Mouse (Mus musculus) adrenal gland, postnatal 36 days (tissue): ENCODE measurements around the gene Ankra2. TPM values are rescaled to one million over a fixed set of nuclear protein-coding genes. Genes with fewer than 3 reads are reported as not detected.

Experiments
- DNase-seq, 2 experiments: peaks; one replicate each; pipeline ENCODE4 v3.0.0; 2021; ENCODE audit warnings: mixed read lengths in 1 of 2
- long read RNA-seq, 2 experiments: library from polyadenylated mRNA; stranded (forward); transcript quantifications; one replicate each; pipeline ENCODE4 v2.0.0; 2021; ENCODE audit warnings: borderline sequencing depth in 2 of 2
- total RNA-seq, 2 experiments: library from RNA; stranded (reverse); gene quantifications; 2 replicates each; pipeline ENCODE4 v1.2.3; 2021

Ankra2 gene
- 10 to 100 TPM; 21.5 to 25.0 TPM for total RNA-seq
- long read RNA-seq, experiment 1, transcript Ankra2-207 (2 exons, 1,887 nt), result major isoform, 8 of 20 reads
- long read RNA-seq, experiment 1, transcript Ankra2-201 (9 exons, 1,755 nt), result minor isoform, 5 of 20 reads
- long read RNA-seq, experiment 1, partial matches to known transcripts, result 1 of 20 reads
- long read RNA-seq, experiment 1, other reads (novel, unspliced or antisense), result 2 of 20 reads
- long read RNA-seq, experiment 2, transcript Ankra2-201 (9 exons, 1,755 nt), result major isoform, 9 of 11 reads
- long read RNA-seq, experiment 2, partial matches to known transcripts, result 0 of 11 reads
- long read RNA-seq, experiment 2, other reads (novel, unspliced or antisense), result 0 of 11 reads

GRCm38 (mm10) chr13:98262636-98263457, at the start of gene Ankra2, which contains the start of gene Utp15:
Ankra2 (plus strand) TSS chr13:98263074.
Utp15 (minus strand) TSS chr13:98263041.
- DNase-seq, result peak; percentile 98 to 99

DNA sequence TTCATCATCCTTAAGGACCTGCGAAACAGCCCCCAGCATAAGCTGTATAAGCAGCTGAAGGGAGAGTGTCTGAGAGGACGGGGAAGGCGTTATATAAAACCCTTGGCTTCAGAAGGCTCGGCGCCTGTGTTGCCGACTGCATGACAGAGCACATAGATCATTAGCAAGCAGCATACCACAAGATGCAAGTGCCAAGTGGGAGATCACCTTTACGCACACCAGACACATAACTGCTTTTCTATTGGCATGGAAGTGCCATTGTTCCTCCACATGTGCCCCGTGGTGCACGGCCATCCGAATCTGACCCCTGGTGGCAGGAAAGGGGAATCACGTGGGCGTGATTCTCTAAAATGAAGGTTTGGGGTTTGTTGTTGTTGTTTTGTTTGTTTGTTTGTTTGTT, 40.0 kb upstream of the Ankra2 start:
- DNase-seq, result peak; percentile 39 to 61

DNA sequence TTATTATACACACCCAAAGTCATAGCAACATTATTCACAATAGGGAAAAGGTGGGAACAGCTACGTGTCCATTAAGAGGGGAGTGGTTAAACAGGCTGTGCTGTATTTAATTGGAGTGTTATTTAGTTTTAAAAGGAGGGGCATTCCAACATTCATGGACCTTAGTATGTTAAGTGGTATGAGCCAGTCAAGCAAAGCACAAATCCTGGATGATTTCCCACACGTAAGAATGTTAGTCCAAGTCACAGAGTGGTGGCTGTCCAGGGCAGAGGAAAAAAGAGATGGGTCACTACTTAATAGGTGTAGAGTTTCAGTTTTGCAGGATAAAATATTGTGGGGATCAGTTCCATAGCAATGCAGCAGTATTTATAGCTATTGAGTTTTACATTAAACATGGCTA, 36.6 kb upstream of the Ankra2 start:
- no peak for DNase-seq

DNA sequence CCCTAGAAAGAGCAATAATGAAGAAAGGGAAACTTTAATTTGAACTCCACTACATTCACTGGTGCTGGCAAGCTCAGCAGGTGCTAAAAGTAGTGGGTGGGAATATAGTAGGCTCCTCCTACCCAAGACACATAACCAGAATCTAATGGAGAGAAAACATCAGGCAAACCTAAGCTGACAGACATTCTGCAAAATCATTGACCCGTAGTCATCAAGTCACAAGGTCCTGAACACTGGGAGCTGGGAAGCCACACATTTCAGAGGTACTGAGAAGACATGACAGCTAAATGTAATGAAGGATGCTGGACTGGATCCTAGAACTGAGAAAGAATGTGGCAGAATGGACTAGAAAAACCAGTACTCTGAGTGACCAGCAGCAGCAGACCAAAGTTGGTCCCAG, 32.4 kb upstream of the Ankra2 start:
- DNase-seq, result no peak

- no peak for DNase-seq
Measured at GRCm38 (mm10) chr13:98235451-98235850, 27.4 kb upstream of the Ankra2 start.

GRCm38 (mm10) chr13:98239978-98240641, 22.8 kb upstream of the Ankra2 start:
- DNase-seq, result peak; percentile 72

DNA sequence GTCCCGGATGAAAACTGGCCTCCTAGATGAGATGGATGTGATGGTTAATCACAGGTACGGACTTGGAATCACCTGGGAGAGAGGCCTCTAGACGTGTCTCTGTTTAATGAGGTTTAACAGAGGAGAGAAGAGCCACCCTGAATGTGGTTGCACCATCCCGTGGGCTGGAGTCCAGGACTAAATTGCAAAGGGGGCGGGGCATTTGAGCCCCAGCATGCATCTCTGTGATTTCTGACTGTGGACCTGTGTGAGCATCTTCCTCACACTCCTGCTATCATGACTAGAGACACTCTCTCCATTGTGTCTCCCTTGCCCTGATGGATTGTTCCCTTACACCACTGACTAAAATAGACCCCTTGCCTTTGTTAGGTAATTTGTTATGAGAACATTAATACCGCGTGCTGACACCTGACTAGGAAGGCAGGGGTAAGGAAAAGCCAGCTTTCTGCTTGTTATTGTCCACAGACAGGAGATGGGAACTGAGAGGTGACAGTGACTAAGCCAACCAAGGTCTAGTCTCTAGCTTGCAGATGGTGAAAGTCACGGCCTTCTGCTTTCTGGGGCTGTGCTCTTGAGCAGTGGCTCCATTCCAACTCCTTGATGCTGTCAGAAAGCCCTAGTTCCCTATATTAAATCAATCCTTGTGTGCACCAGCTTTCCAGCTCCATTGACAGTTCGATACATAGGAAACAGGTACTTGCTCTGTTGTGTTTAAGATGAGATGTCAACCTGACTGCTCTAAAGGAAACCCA, 21.2 kb upstream of the Ankra2 start:
- DNase-seq, result peak; percentile 58 to 65

DNA sequence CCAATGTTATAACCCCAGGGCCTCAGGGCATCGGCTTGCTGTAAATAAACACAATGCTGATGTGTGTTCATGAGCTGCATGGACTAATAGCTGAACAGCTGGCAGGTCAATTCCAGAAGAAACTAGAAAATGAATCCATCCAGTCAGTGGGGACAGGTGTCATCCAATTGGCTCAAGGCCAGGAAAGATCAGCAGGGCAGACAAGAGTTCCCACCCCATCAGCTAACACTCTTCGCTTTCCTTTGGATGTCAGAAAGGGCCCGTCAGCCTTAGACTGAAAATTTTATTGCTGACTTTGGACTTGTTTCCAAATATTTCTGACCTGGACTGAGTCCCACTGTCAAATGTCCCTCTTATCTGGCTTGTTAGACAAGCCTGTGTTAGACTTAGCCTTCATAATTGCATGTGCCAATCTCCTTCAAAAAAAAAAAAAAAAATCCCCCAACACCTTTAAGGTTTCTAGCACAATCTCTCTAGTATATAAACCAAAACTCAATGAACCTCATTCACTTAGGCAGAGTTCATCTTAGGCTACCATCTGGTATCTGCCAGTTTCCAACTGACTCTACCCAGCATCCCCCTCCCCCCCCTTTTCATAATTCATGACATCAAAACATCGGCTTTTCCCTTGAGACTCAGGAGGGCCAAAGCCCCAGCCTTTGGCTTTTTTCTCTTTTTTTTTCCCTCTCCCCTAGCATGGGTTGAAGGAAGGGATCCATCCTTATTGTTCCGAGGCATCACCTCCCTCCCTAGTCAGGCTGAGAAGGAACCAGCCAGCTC, 18.1 kb upstream of the Ankra2 start:
- DNase-seq, result no peak

DNA sequence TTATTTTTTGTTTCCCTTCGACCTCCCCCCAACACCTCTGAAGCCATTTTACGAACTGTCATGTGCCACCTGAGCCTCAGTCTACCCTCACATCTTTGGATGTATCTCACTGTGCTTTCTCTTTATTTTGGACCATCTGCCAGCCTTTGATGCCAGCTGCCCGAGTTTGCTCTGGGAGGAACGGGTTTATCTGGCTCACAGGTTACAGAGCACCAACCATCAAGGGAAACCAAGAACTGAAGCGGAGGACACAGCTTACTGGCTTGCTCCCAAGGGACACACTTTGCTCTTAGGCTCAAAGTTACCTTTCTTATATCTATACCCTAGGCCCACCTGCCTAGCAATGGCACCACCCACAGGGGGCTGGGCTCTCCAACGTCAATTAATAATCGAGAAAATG, 17.5 kb upstream of the Ankra2 start:
- no peak for DNase-seq

GRCm38 (mm10) chr13:98249594-98249993, 13.3 kb upstream of the Ankra2 start:
- DNase-seq, result no peak

DNA sequence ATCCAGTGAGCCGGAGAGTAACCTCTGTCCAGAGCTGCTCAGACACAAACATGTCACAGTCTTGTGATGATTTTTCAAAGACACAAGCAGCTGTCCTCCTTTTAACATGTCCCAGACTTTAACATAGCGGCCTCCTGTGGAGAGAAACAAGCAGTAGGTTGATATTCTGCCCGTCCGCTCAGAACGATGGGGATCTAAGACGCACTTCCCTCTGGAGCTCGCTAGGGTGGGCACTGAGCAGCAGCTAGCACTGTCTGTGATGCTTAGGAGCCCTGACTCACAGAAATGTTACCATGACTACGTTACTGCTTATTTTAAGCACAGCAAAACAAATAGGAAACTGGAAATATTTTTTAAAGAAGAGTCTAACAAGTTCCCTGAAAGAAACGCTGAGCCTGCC, 8.0 kb upstream of the Ankra2 start:
- no peak for DNase-seq

DNA sequence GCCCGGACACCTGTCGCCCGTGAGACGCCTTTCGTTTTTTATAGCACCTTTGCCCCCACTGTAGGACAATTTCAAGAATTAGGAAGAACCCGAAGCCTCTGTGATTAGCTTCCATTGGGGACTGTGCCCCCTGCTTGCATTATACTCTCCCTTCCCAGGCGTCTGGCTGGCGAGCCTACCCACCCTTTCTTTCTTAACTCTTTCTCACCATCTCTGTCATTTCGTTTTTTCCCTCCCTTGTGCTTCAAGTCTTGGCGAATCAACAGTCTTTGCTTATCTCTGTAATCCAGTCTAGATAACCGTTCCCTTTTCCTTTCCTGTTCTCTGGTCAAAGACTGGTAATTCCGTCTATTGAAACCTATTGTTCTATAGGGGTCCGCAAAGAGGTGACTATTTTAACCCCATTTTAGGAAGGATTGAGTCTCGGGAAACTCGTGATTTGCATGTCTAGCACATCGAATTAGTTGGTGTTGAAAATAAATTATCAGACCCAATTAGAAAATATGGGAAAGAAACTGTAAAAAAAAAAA, 649 bp downstream of the Ankra2 start:
- DNase-seq, result no peak

GRCm38 (mm10) chr13:98264111-98264510, 1.2 kb downstream of the Ankra2 start:
- no peak for DNase-seq

DNA sequence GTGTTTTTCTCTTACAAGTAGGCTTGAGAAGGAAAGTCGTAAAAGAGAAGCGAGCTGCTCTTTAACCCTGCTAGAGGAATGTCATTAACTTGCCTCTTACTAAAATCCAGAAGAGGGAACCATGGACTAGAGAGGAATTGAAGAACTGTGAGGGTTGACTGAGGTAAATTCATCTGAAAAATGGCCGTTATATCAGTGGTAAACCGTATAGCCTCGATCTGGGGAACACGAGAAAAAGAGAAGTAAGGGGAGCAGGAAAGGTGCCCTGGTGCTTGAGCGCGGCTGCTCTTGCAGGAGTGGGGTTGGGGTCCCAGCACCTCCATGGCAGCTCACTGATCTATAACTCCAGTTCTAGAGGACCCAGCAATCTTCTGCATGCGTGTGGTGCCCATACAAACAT, 11.1 kb downstream of the Ankra2 start:
- no peak for DNase-seq

DNA sequence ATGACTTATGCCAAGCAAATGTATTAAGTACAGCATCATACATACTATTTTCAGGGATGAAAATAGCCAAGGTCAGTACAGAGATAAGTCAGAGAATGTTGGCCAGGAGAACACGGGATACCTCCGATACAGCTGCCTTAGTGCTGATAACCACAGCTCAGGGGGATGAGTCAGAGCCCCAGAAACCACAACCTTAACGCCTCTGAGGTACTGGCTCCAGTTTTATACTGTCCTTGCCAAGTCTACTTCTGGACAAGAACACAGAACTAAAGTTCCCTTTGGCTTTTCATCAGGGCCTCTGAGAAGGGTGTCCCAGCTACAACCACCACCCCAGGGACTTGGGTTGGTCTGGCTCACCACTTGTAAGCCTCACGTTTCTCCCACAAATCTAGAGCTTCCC, 12.8 kb downstream of the Ankra2 start:
- DNase-seq, result peak; percentile 70 to 74

- DNase-seq, result no peak
Measured at GRCm38 (mm10) chr13:98276253-98276652, 13.4 kb downstream of the Ankra2 start.

DNA sequence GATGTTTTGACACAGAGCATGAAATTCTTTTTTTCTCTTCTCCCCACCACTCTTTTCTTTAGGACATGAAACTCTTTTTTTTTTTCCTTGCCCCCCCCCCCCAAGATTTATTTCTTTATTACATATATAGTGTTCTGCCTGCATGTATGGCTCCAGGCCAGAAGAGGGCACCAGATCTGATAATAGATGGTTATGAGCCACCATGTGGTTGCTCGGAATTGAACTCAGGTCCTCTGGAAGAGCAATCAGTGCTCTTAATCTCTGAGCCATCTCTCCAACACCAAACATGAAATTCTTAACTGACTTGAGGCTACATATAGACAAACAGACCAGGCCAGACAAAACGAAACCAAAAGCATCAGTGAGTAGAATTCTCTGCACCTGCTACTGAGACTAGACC, 14.6 kb downstream of the Ankra2 start:
- DNase-seq, result no peak

DNA sequence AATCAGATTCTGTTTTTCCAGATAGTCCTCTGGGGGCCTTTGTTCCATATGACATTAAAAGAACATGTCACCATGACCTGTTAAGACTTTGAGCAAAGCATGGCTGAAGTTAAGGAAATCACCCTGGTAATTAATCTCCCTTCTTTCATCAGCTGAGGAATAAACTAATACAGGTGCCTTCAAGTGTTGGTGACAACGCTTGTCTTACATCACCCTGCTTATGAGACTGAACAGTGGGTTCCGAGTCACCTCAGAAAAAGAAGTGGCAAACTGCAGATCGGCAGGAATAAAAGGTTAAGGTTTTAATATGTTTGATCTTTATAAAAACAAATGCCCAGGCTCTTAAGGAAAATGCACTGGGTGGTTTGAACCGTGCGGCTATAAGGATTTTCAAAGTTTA, 16.8 kb downstream of the Ankra2 start, which contains the start of gene Gm21976:
Gm21976 (plus strand) TSS at position 202 of the 400 bp plus-strand sequence.
- DNase-seq, result no peak

GRCm38 (mm10) chr13:98280990-98281650, 18.2 kb downstream of the Ankra2 start:
- no peak for DNase-seq

DNA sequence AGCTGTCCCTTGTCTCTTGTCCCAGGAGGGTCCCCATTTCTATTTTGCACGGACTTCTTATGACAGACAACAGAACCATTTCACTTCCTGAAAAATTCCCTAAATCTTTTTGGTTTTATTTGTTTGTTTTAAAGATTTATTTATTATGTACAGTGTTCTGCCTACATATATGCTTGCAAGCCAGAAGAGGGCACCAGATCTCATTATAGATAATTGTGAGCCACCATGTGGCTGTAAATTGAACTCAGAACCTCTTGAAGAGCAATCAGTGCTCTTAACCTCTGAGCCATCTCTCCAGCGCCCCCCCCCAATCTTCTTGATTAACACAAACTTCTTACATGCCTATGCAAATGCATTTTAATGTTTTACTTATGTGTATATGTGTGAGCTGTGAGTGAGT, 27.8 kb downstream of the Ankra2 start:
- DNase-seq, result no peak
